Mouse (Mus musculus) ES-E14 (cell line): ENCODE results near the gene 9130230L23Rik. TPM values are rescaled to one million over a fixed set of nuclear protein-coding genes. Genes with fewer than 3 reads are reported as not detected.

ENCODE experiments used
- DNase-seq: peaks from one replicate; pipeline ENCODE4 v3.0.0-alpha.2; 2013; ENCODE audit warnings: low read depth, low spot score
- H3K27ac ChIP-seq: 2 replicates; pipeline ENCODE4 v1.5.1; 2012; ENCODE audit warnings: low read depth, mild to moderate bottlenecking, low read length, moderate library complexity, mixed read lengths; ENCODE audit not compliant: poor library complexity, insufficient read depth, severe bottlenecking
- H3K36me3 ChIP-seq: 2 replicates; pipeline ENCODE4 v1.6.1; 2012; ENCODE audit warnings: mild to moderate bottlenecking, low read length, moderate library complexity, mixed read lengths; ENCODE audit not compliant: control insufficient read depth, poor library complexity, insufficient read depth, severe bottlenecking
- H3K4me1 ChIP-seq, 2 experiments: fragments of 150-350 bp in 1 of 2; sonication (generic) in 1 of 2; 2 replicates each; pipeline ENCODE4 v1.6.1; 2012; ENCODE audit warnings: low read length in 2 of 2, mild to moderate bottlenecking in 1 of 2, mixed read lengths in 1 of 2; ENCODE audit not compliant: control insufficient read depth in 2 of 2, insufficient read depth in 2 of 2, poor library complexity in 1 of 2
- H3K4me3 ChIP-seq, 2 experiments: fragments of 150-350 bp in 1 of 2; sonication (generic) in 1 of 2; 2 replicates each; pipeline ENCODE4 v1.5.1; 2012; ENCODE audit warnings: low read length in 2 of 2, low read depth in 1 of 2, mild to moderate bottlenecking in 1 of 2, mixed read lengths in 1 of 2; ENCODE audit not compliant: insufficient read depth in 1 of 2, poor library complexity in 1 of 2, severe bottlenecking in 1 of 2
- H3K9ac ChIP-seq: 2 replicates; pipeline ENCODE4 v1.6.1; 2012; ENCODE audit warnings: low read depth, mild to moderate bottlenecking, low read length, mixed read lengths; ENCODE audit not compliant: poor library complexity, insufficient read depth, severe bottlenecking
- H3K9me3 ChIP-seq: fragments of 150-350 bp; sonication (generic); 2 replicates; pipeline ENCODE4 v1.6.1; 2012; ENCODE audit warnings: low read depth, mild to moderate bottlenecking, low read length; ENCODE audit not compliant: control insufficient read depth, insufficient read depth
- CHD2 ChIP-seq: IDR thresholded peaks from 2 replicates; pipeline ENCODE4 v1.6.1; 2014; ENCODE audit warnings: mild to moderate bottlenecking, low read depth, low read length, inconsistent platforms
- HCFC1 ChIP-seq: IDR thresholded peaks from 2 replicates; pipeline ENCODE4 v1.6.1; 2012; ENCODE audit warnings: low read length, inconsistent platforms, borderline replicate concordance; ENCODE audit not compliant: insufficient read depth
- MAFK ChIP-seq: IDR thresholded peaks from 2 replicates; pipeline ENCODE4 v1.6.1; 2014; ENCODE audit warnings: mild to moderate bottlenecking, low read depth, low read length, inconsistent platforms; ENCODE audit not compliant: insufficient read depth
- ZC3H11A ChIP-seq: IDR thresholded peaks from 2 replicates; pipeline ENCODE4 v1.6.1; 2012; ENCODE audit warnings: low read depth, mild to moderate bottlenecking, inconsistent platforms, low read length, borderline replicate concordance
- ZNF384 ChIP-seq: IDR thresholded peaks from 2 replicates; pipeline ENCODE4 v1.6.1; 2012; ENCODE audit warnings: low read depth, low read length, inconsistent platforms
- in situ Hi-C, 2 experiments: fragments of 600-800 bp; cut with MboI; formaldehyde crosslinking; loops; one replicate each; pipeline ENCODE4 v1.15.1; 2025; ENCODE audit warnings: low sequenced_read_pairs in 2 of 2, inconsistent platforms in 1 of 2; ENCODE audit not compliant: unreplicated experiment in 2 of 2
- total RNA-seq: library from RNA; depleted of rRNA; stranded (reverse); fragments of 300-350 nt; gene quantifications from 2 replicates; pipeline ENCODE4 v1.2.3, GENCODE M21; 2012

The 9130230L23Rik gene
- total RNA-seq, 1 experiment = 0.36 TPM

DNA sequence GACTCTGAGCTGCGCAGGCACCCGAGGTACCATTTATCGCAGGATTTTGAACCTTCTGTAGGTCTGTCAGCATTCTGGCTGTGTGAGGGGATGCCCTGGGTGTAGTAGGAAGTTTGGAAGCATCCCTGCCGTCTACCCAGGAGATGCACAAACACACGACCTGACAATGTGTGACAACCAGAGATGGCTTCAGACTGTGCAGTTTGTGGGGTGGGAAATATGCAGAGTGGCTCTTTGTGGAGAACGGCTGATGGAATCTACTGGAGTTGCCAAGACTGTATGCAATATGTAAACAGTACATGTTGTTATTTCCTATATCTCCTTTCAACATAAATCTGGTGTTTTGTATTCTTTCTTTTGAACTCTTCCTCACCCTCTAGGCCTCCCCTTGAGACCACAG, 33.0 kb upstream of the 9130230L23Rik start:
- in situ Hi-C loops = no loop called here
- Histone ChIP-seq H3K9me3 (no peaks in the 10 kb centered on the region), H3K4me1 (peaks cover 0 to 2% of the 10 kb centered on the region in 2 experiments; a peak in 1 of 4 replicates), H3K27ac (no peak overlapping the region), H3K36me3 (no peaks in the 10 kb centered on the region), H3K4me3 (no peak overlapping the region), H3K9ac (no peak overlapping the region)
- no peak for TF ChIP-seq CHD2
- TF ChIP-seq MAFK = no peak
- TF ChIP-seq ZNF384 = no peak
- no peak for TF ChIP-seq ZC3H11A
- no peak for TF ChIP-seq HCFC1
- DNase-seq = no peak

DNA sequence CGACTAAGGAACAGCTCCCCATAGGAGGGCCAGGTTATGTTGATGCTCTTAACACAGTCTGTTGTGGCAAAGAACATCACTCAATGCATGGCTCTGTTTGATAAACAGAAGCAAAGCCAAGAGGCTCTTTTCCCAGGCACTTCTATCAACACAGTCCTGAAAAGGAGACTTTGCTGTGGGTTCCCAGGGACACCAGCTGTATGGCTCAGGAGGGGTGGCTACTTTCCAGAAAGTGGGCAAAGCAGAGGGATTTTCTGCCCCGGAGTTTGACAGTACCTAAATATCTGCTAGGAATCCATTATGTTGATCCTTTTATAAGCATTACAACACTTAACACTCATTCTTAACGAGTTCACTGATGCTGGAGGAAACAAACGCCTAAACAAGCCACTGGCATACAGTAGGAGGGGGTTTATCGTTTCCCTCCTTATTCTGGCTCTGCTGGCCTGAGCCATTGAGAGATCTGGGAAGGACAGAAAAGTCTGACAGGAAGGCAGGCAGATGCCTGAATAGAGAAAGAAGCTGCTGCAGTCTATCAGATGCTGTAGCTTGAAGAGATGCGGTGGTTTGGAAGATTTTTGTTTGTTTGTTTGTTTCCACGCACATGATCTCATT, 32.5 kb upstream of the 9130230L23Rik start:
- in situ Hi-C loops = no loop called here
- Histone ChIP-seq H3K4me1 (0 out of 4 replicates have a peak, but pooled peaks cover 0 to 1% of the 10 kb centered on the region in 2 experiments), H3K36me3 (no peaks in the 10 kb centered on the region), H3K9ac (no peak overlapping the region), H3K27ac (no peak overlapping the region), H3K4me3 (no peak overlapping the region), H3K9me3 (no peaks in the 10 kb centered on the region)
- no peak for DNase-seq
- TF ChIP-seq ZNF384 (no peak), ZC3H11A (no peak), CHD2 (no peak), HCFC1 (no peak), MAFK (no peak)

DNA sequence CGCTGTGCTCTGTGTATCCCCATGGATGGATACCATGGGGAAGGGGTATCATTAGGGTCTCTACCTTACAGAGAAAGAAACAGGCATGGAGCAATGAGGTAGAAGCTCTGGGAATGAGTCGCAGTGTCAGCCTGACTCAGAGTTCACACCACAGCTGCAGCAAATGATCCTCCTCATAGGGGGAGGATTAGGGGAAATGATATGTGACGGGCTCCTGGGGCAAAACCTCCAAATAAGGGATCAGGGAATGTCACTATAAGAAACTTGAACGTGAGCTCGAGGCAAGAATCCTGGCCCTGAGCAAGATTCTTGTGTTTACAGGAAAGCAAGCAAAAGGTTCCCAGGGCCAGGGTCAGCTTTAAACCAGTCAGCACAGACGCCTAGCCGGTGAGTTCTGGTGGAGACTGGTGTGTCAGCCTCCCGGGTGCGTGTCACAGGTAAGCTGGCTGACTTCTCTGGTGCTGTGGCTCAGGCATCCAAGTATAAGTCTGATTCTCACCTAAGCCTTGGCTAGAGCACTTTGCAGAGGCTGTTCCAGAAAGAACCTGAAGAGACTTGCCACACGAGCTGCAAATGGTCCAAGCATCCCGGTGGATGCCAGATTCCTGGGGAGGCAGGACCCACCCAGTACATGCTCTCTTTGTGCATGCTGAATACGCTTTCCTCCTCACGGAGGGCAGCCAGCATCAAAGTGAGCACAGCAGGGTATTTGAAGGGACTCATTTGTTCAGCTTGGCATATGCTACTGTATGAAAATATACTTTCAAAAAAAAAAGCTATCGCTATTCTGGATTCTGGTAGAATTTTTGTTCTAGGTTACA, 30.5 kb upstream of the 9130230L23Rik start:
- no peaks in the 10 kb centered on the region for H3K36me3 ChIP-seq
- H3K4me3 ChIP-seq = no peak overlapping the region
- DNase-seq = no peak
- no peak overlapping the region for H3K27ac ChIP-seq
- no peaks in the 10 kb centered on the region for H3K9me3 ChIP-seq
- TF ChIP-seq ZNF384 (no peak), HCFC1 (no peak), CHD2 (no peak), MAFK (no peak), ZC3H11A (no peak)
- in situ Hi-C loops = no loop called here
- H3K4me1 ChIP-seq = 0 out of 4 replicates have a peak, but pooled peaks cover 0 to 1% of the 10 kb centered on the region in 2 experiments
- no peak overlapping the region for H3K9ac ChIP-seq

DNA sequence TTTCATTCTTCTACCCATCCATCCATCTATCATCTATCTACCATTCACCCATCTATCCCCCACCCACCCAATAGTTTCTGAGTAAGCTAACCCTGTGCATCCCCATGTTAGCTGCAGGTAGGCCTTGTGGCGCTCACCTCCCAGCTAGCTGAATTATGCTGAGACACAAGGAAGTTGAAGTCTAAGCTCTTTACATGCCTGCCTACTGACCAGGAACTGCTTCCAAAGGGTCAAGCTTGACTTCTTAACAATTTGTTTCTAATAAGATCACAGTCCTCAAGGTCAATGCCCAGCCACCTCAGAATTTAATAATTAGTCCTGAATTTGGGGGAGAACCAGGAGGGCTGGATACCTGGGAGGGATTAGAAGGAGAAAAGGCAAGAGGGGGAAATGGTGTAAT, 28.7 kb upstream of the 9130230L23Rik start:
- in situ Hi-C loops = no loop called here
- Histone ChIP-seq H3K4me3 (no peak overlapping the region), H3K9ac (no peak overlapping the region), H3K27ac (no peak overlapping the region), H3K9me3 (no peaks in the 10 kb centered on the region), H3K36me3 (no peaks in the 10 kb centered on the region), H3K4me1 (0 out of 4 replicates have a peak, but pooled peaks cover 0 to 1% of the 10 kb centered on the region in 2 experiments)
- no peak for DNase-seq
- TF ChIP-seq MAFK (no peak), HCFC1 (no peak), ZNF384 (no peak), CHD2 (no peak)
